Mouse (Mus musculus): ENCODE measurements at regions not wholly inside any gene's neighbourhood (a gene's known extent, or its start where the extent isn't known, plus 50 kb on each side); places are given as distances from the start of the nearest gene placed in this dataset.

- TF ChIP-seq CTCF (IDR thresholded peaks at IDR 0.05; ENCODE audit: control insufficient read depth, insufficient read depth, insufficient replicate concordance, low read depth, low read length) (no peak), POLR2A (IDR thresholded peaks at IDR 0.05; ENCODE audit: control insufficient read depth, low read depth, low read length) (no peak)
Observed at GRCm38 (mm10) chr9:41545776-41546175, 384.3 kb upstream of the Ubash3b start.
